Comparison of ENCODE assay signal across 8 mouse cellular contexts in the genomic region with DNA sequence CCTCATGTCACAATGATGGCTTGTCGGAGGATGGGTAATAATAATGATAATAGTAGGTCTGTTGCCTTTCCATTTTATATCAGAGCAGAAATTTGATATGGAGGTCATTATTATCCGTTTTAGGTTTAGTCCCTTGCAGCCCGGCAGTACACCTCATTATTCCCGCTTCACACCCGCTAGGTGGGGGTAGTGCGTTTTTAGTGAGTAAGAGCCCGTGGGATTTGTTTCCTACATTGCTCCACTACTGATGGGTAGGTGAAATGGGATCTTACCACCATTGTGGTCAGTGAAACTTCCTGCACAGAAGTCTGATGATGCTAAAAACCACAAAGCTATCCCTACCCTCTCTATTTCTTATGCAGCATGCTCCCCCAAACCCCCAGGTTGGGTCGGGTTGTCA. TPM values are rescaled to one million over a fixed set of nuclear protein-coding genes. Genes with fewer than 3 reads are reported as not detected.
A peak's percentile ranks its signal among the peaks of the same experiment; 100 is the strongest.
DNase-seq lines count a peak whose midpoint lies in the region; ATAC-seq and TF ChIP-seq lines count a peak whose summit lies in the region.

No protein-coding gene starts in this region.

- peak overlapping the region; percentile 76 for H3K4me2 ChIP-seq in hindbrain, embryonic 13.5 days
- H3K4me2 ChIP-seq in liver, embryonic 16.5 days (ENCODE audit: low read depth, low read length), result peak overlapping the region; percentile 92

- TF ChIP-seq CTCF in layer of hippocampus, adult 2 months (conservative IDR thresholded peaks at IDR 0.05), result peak; percentile 87

- peak overlapping the region; percentile 90 for H3K9ac ChIP-seq in hindbrain, embryonic 13.5 days
- peak overlapping the region; percentile 98 for H3K9ac ChIP-seq in liver, embryonic 16.5 days (ENCODE audit: low read depth, low read length)

- ATAC-seq in hindbrain, embryonic 13.5 days (ENCODE audit: low FRiP score), result peak; percentile 91
- peak; percentile 57 for ATAC-seq in liver, embryonic 16.5 days (ENCODE audit: low read depth)
- peak; percentile 30; the same call in 1 of the 2 replicates for ATAC-seq in neutrophil, adult 5-6 weeks (ENCODE audit: extremely low read depth, insufficient number of reproducible peaks, low FRiP score, poor library complexity, severe bottlenecking)

- peak overlapping the region; percentile 98 for H3K4me3 ChIP-seq in layer of hippocampus, adult 2 months
- peak overlapping the region; percentile 92 for H3K4me3 ChIP-seq in hindbrain, embryonic 13.5 days
- peak overlapping the region; percentile 99 for H3K4me3 ChIP-seq in liver, embryonic 16.5 days (ENCODE audit: low read depth, low read length)

- H3K4me1 ChIP-seq in hindbrain, embryonic 13.5 days (replicated peaks), result peaks cover 14% of the 10 kb centered on the region
- H3K4me1 ChIP-seq in liver, embryonic 16.5 days (ENCODE audit: control insufficient read depth, low read depth, low read length), result peaks cover 14% of the 10 kb centered on the region

- DNase-seq in layer of hippocampus, adult 2 months (ENCODE audit: low spot score in 2 of 2), result peak; percentile 76 to 81
- no peak for DNase-seq in layer of hippocampus, adult 11-12 months (ENCODE audit: low spot score)
- DNase-seq in MN1 (ENCODE audit: low spot score), result peak; percentile 86
- peak; percentile 90 for DNase-seq in embryo, embryonic 11 days
- no peak for DNase-seq in urinary bladder, postnatal 10 days (ENCODE audit: low spot score)

- no peaks in the 10 kb centered on the region for H3K27me3 ChIP-seq in hindbrain, embryonic 13.5 days
- H3K27me3 ChIP-seq in liver, embryonic 16.5 days (ENCODE audit: control insufficient read depth, insufficient read depth, low read depth, low read length), result no peaks in the 10 kb centered on the region

- H3K9me3 ChIP-seq in hindbrain, embryonic 13.5 days, result no peaks in the 10 kb centered on the region
- H3K9me3 ChIP-seq in liver, embryonic 16.5 days (replicated peaks; ENCODE audit: control insufficient read depth, low read length), result no peaks in the 10 kb centered on the region

- 6% methylated on average over 8 of the region's 8 CpGs for WGBS in hindbrain, embryonic 13.5 days
- WGBS in liver, embryonic 16.5 days (ENCODE audit: insufficient replicate concordance), result 2% methylated on average over 8 of the region's 8 CpGs

- H3K36me3 ChIP-seq in hindbrain, embryonic 13.5 days, result no peaks in the 10 kb centered on the region
- H3K36me3 ChIP-seq in liver, embryonic 16.5 days (ENCODE audit: control insufficient read depth, insufficient read depth), result no peaks in the 10 kb centered on the region

- peak overlapping the region; percentile 96 for H3K27ac ChIP-seq in layer of hippocampus, adult 2 months
- peak overlapping the region; percentile 95 for H3K27ac ChIP-seq in hindbrain, embryonic 13.5 days
- H3K27ac ChIP-seq in liver, embryonic 16.5 days (ENCODE audit: low read length), result peak overlapping the region; percentile 90

RNA-seq across cellular contexts. Expression of a gene that starts 0.5 kb away (rescaled TPM):
- total RNA-seq in layer of hippocampus, adult 2 months (2021), result 10 to 100 TPM; 67.5 to 71.3 TPM
- polyA plus RNA-seq in hindbrain, embryonic 13.5 days (2015; fragmentation: Nextera tagmentation; extraction: Ambion mirVana), result 16.0 and 17.0 TPM in 2 replicates
- 2.2 and 2.8 TPM in 2 replicates for polyA plus RNA-seq in liver, embryonic 16.5 days (2015; fragmentation: Nextera tagmentation; extraction: Ambion mirVana)
- 0.37 and 0.47 TPM in 2 replicates for total RNA-seq in neutrophil, adult 5-6 weeks (2017)

RNA-seq across cellular contexts. Expression of a gene that starts 0.6 kb away (rescaled TPM):
- 10 to 100 TPM; 72.8 to 74.1 TPM for total RNA-seq in layer of hippocampus, adult 2 months (2021)
- polyA plus RNA-seq in hindbrain, embryonic 13.5 days (2015; fragmentation: Nextera tagmentation; extraction: Ambion mirVana), result 67.3 and 74.7 TPM in 2 replicates
- 24.3 and 25.2 TPM in 2 replicates for polyA plus RNA-seq in liver, embryonic 16.5 days (2015; fragmentation: Nextera tagmentation; extraction: Ambion mirVana)
- 103 and 104 TPM in 2 replicates for total RNA-seq in neutrophil, adult 5-6 weeks (2017)

Comparison
In these comparisons a context has a peak if more than half of its experiments do, and no peak if none do; other contexts are left out.
1. DNase-seq: peak in layer of hippocampus, adult 2 months (2 of 2), MN1 (single experiment) and embryo, embryonic 11 days (single experiment); none in layer of hippocampus, adult 11-12 months (single experiment) and urinary bladder, postnatal 10 days (single experiment).
2. ATAC-seq: peak in every context shown above with its lines; median percentile 91 in hindbrain, embryonic 13.5 days; 57 in liver, embryonic 16.5 days; 30 in neutrophil, adult 5-6 weeks.
3. RNA of a gene that starts 0.5 kb away (total RNA-seq): 67.5 to 71.3 TPM in layer of hippocampus, adult 2 months; 0.37 to 0.47 TPM in neutrophil, adult 5-6 weeks; every median in the first group is over 10 times any median in the second.
4. Peak in every context shown above with its lines, with median percentiles within 50 percentile points of each other: H3K27ac ChIP-seq and H3K4me3 ChIP-seq.